Mouse (Mus musculus) retina, postnatal 1 day (tissue): Measurements from ENCODE around the gene Hist1h3a.
"Not testable (repeated sequence)": the region's sequence is repeated elsewhere in the genome, so short reads cannot be mapped to it uniquely, and the experiment has no call there.

Experiments
- DNase-seq: peaks from one replicate; pipeline ENCODE4 v3.0.0-alpha.2; 2012

Hist1h3a gene

GRCm38 (mm10) chr13:23761871-23762821 is at the start of gene Hist1h3a:
Hist1h3a (minus strand) TSS chr13:23762386.
- DNase-seq = peak; percentile 94

- no peak for DNase-seq
Measured at GRCm38 (mm10) chr13:23806422-23807052, 44.4 kb upstream of the Hist1h3a start, which contains the start of gene Slc17a2. Slc17a2 (plus strand) TSS chr13:23806993.

- no peak for DNase-seq
Measured at GRCm38 (mm10) chr13:23804532-23804931, 42.3 kb upstream of the Hist1h3a start.

- no peak for DNase-seq
Measured at GRCm38 (mm10) chr13:23799405-23799804, 37.2 kb upstream of the Hist1h3a start.

- DNase-seq = peak; percentile 75
Measured at GRCm38 (mm10) chr13:23792520-23792919, 30.3 kb upstream of the Hist1h3a start.

- no peak for DNase-seq
Measured at GRCm38 (mm10) chr13:23779025-23779424, 16.8 kb upstream of the Hist1h3a start.

GRCm38 (mm10) chr13:23778339-23778738 is 16.2 kb upstream of the Hist1h3a start:
- DNase-seq = no peak

- peak; percentile 86 for DNase-seq
Measured at GRCm38 (mm10) chr13:23772561-23773313, 10.6 kb upstream of the Hist1h3a start.

- DNase-seq = not testable (repeated sequence)
Measured at GRCm38 (mm10) chr13:23769613-23770012, 7.4 kb upstream of the Hist1h3a start, which contains the start of gene Trim38. Trim38 (plus strand) TSS chr13:23769913.

GRCm38 (mm10) chr13:23768834-23769397 is 6.7 kb upstream of the Hist1h3a start:
- no peak for DNase-seq

- DNase-seq = no peak
Measured at GRCm38 (mm10) chr13:23766772-23767171, 4.6 kb upstream of the Hist1h3a start.

- no peak for DNase-seq
Measured at GRCm38 (mm10) chr13:23765172-23765513, 3.0 kb upstream of the Hist1h3a start.

- no peak for DNase-seq
Measured at GRCm38 (mm10) chr13:23764324-23765171, 2.4 kb upstream of the Hist1h3a start.

- peak; percentile 96 for DNase-seq
Measured at GRCm38 (mm10) chr13:23763586-23764323, 1.6 kb upstream of the Hist1h3a start, which contains the start of gene Hist1h1a. Hist1h1a (plus strand) TSS chr13:23763666.

GRCm38 (mm10) chr13:23763242-23763585 is 1.0 kb upstream of the Hist1h3a start:
- no peak for DNase-seq

- DNase-seq = peak; percentile 99
Measured at GRCm38 (mm10) chr13:23760972-23761864, 968 bp downstream of the Hist1h3a start, which contains the start of gene Hist1h4a. Hist1h4a (minus strand) TSS chr13:23761230.

- DNase-seq = peak; percentile 64
Measured at GRCm38 (mm10) chr13:23760240-23760971, 1.8 kb downstream of the Hist1h3a start.

- no peak for DNase-seq
Measured at GRCm38 (mm10) chr13:23759916-23760239, 2.3 kb downstream of the Hist1h3a start.

GRCm38 (mm10) chr13:23759251-23759771 is 2.9 kb downstream of the Hist1h3a start:
- no peak for DNase-seq
